Mouse (Mus musculus) myocyte (in vitro differentiated cells): ENCODE data around the gene Ets1. TPM values are rescaled to one million over a fixed set of nuclear protein-coding genes. Genes with fewer than 3 reads are reported as not detected.

Source experiments
- H3K27me3 ChIP-seq: one replicate; pipeline ENCODE4 v1.6.1; 2011; ENCODE audit not compliant: control insufficient read depth, insufficient read depth, insufficient read length
- H3K36me3 ChIP-seq: one replicate; pipeline ENCODE4 v1.6.1; 2011; ENCODE audit not compliant: control insufficient read depth, insufficient read depth
- H3K4me2 ChIP-seq: one replicate; pipeline ENCODE4 v1.6.1; 2011; ENCODE audit warnings: low read depth, control low read depth
- H3K4me3 ChIP-seq: one replicate; pipeline ENCODE4 v1.5.1; 2011; ENCODE audit warnings: mild to moderate bottlenecking, control low read depth, moderate library complexity
- H3K79me2 ChIP-seq: one replicate; pipeline ENCODE4 v1.6.1; 2011; ENCODE audit not compliant: control insufficient read depth, insufficient read depth
- H3ac ChIP-seq: one replicate; pipeline ENCODE4 v1.6.1; 2011; ENCODE audit not compliant: control insufficient read depth, insufficient read length
- CEBPB ChIP-seq: IDR thresholded peaks from 2 replicates; pipeline ENCODE4 v1.6.1; 2011; ENCODE audit warnings: mild to moderate bottlenecking, moderate library complexity; ENCODE audit not compliant: poor library complexity, insufficient read depth, severe bottlenecking
- E2F4 ChIP-seq: IDR thresholded peaks from one replicate; pipeline ENCODE4 v1.6.1; 2011; ENCODE audit warnings: mild to moderate bottlenecking, control low read depth, moderate library complexity; ENCODE audit not compliant: insufficient read depth
- MAX ChIP-seq: IDR thresholded peaks from one replicate; pipeline ENCODE4 v1.6.1; 2011; ENCODE audit warnings: low read depth, mild to moderate bottlenecking, control low read depth
- MYOD1 ChIP-seq, 3 experiments: IDR thresholded peaks; one replicate each; pipeline ENCODE4 v1.6.1; 2011; ENCODE audit warnings: control low read depth in 2 of 3, low read depth in 2 of 3, mild to moderate bottlenecking in 2 of 3, moderate library complexity in 1 of 3; ENCODE audit not compliant: insufficient read length in 2 of 3, control insufficient read depth in 1 of 3
- MYOG ChIP-seq, 3 experiments: IDR thresholded peaks; one replicate each; pipeline ENCODE4 v1.6.1; 2011; ENCODE audit warnings: control low read depth in 2 of 3, low read depth in 2 of 3, mild to moderate bottlenecking in 2 of 3; ENCODE audit not compliant: insufficient read length in 2 of 3, control insufficient read depth in 1 of 3, insufficient read depth in 1 of 3
- POLR2A ChIP-seq: IDR thresholded peaks from one replicate; pipeline ENCODE4 v1.6.1; 2011; ENCODE audit warnings: low read depth, mild to moderate bottlenecking, control low read depth, moderate library complexity; ENCODE audit not compliant: insufficient read length
- POLR2AphosphoS2 ChIP-seq: IDR thresholded peaks from one replicate; pipeline ENCODE4 v1.6.1; 2011; ENCODE audit warnings: low read depth, control low read depth; ENCODE audit not compliant: insufficient read length
- REST ChIP-seq: IDR thresholded peaks from one replicate; pipeline ENCODE4 v1.6.1; 2011; ENCODE audit warnings: mild to moderate bottlenecking, control low read depth, moderate library complexity; ENCODE audit not compliant: insufficient read depth, insufficient read length
- SRF ChIP-seq: IDR thresholded peaks from one replicate; pipeline ENCODE4 v1.6.1; 2011; ENCODE audit warnings: low read depth; ENCODE audit not compliant: control insufficient read depth, insufficient read length
- TCF12 ChIP-seq: IDR thresholded peaks from one replicate; pipeline ENCODE4 v1.6.1; 2011; ENCODE audit warnings: mild to moderate bottlenecking, control low read depth; ENCODE audit not compliant: poor library complexity, insufficient read depth, severe bottlenecking
- TCF3 ChIP-seq: IDR thresholded peaks from one replicate; pipeline ENCODE4 v1.6.1; 2011; ENCODE audit warnings: low read depth, control low read depth; ENCODE audit not compliant: insufficient read length
- USF1 ChIP-seq: IDR thresholded peaks from one replicate; pipeline ENCODE4 v1.6.1; 2011; ENCODE audit warnings: low read depth, mild to moderate bottlenecking, control low read depth, moderate library complexity
- polyA plus RNA-seq: library from polyadenylated mRNA; unstranded; fragments of >200 nt; fragmentation: generic; extraction: Trizol; gene quantifications from one replicate; pipeline ENCODE4 v1.2.1, GENCODE M21; 2012; ENCODE audit warnings: missing spikeins

Gene Ets1
- polyA plus RNA-seq, 1 experiment, result 5.4 TPM

DNA sequence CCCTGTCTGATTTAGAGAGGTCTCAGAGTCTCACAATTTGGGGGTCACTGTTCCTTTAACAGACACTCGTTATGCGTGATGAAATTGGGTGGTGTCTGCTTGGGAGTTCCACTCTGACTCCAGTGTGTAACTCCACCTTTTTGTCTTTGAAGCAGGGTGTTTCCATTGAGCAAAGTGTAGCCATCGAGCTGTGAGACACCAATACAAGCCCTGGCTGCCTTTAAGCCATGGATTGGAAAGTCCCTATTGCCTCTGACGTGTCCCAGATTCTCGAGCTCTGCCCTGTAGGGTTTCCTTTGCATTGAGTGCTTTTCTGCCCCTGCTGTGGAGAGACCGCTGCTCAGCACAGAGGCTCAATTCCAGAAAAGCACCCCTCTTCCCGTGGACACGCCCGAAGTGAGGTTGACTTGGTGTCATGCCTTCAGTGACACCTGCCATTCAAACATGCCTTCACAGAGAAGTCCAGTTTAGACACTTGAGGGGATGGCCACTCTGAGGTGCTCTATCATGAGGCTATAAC lies 107.7 kb downstream of the Ets1 start:
- Histone ChIP-seq H3K4me3 (no peak overlapping the region), H3K36me3 (no peaks in the 10 kb centered on the region), H3ac (no peak overlapping the region), H3K27me3 (no peaks in the 10 kb centered on the region), H3K79me2 (no peaks in the 10 kb centered on the region), H3K4me2 (no peak overlapping the region)
- TF ChIP-seq USF1 (no peak), POLR2AphosphoS2 (no peak), MYOD1 (IDR thresholded peaks at IDR 0.05; ENCODE audit: control insufficient read depth in 1 of 3, insufficient read length in 2 of 3, low read depth in 2 of 3) (no peak), POLR2A (no peak), TCF3 (no peak), TCF12 (no peak), REST (no peak)

DNA sequence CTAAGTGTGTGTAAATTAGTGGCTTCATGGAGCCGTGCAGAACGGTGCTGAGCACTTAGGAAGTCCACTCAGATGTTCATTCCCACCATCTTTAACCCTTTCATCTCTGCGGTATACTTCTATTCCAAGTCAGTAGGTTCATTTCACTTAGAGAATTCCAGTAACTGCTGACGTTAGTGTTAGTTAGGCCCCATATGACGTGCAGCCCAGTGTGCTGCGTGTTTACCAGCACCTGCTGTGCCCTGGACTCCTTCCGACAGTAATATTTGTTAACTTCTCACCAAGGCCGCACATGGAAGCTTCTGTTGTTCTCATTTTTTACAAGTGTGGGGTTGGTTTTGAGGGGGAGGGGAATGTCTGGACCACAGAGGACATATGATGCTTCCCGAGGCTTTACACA lies 108.3 kb downstream of the Ets1 start:
- Histone ChIP-seq H3ac (no peak overlapping the region), H3K79me2 (no peaks in the 10 kb centered on the region), H3K4me3 (no peak overlapping the region), H3K4me2 (no peak overlapping the region), H3K36me3 (no peaks in the 10 kb centered on the region), H3K27me3 (no peaks in the 10 kb centered on the region)
- peak in 2 of 3 experiments; percentile 56 to 73 for TF ChIP-seq MYOD1 (IDR thresholded peaks at IDR 0.05; ENCODE audit: control insufficient read depth in 1 of 3, insufficient read length in 2 of 3, low read depth in 2 of 3)
- no peak for TF ChIP-seq REST
- TF ChIP-seq MAX, result no peak

GRCm38 (mm10) chr9:32745079-32745763 lies 109.2 kb downstream of the Ets1 start:
- H3K79me2 ChIP-seq, result no peaks in the 10 kb centered on the region
- no peak overlapping the region for H3ac ChIP-seq
- H3K4me2 ChIP-seq, result no peak overlapping the region
- H3K4me3 ChIP-seq, result no peak overlapping the region
- no peaks in the 10 kb centered on the region for H3K36me3 ChIP-seq
- TF ChIP-seq CEBPB (no peak), MYOG (IDR thresholded peaks at IDR 0.05; ENCODE audit: control insufficient read depth in 1 of 3, insufficient read depth in 1 of 3, insufficient read length in 2 of 3, low read depth in 2 of 3) (no peak), TCF12 (no peak), MAX (no peak), TCF3 (no peak), SRF (no peak)
- no peaks in the 10 kb centered on the region for H3K27me3 ChIP-seq

GRCm38 (mm10) chr9:32745998-32746397 lies 110.0 kb downstream of the Ets1 start:
- no peaks in the 10 kb centered on the region for H3K36me3 ChIP-seq
- no peak overlapping the region for H3K4me3 ChIP-seq
- no peaks in the 10 kb centered on the region for H3K27me3 ChIP-seq
- no peak overlapping the region for H3K4me2 ChIP-seq
- TF ChIP-seq MAX (no peak), E2F4 (no peak), REST (no peak), MYOD1 (IDR thresholded peaks at IDR 0.05; ENCODE audit: control insufficient read depth in 1 of 3, insufficient read length in 2 of 3, low read depth in 2 of 3) (no peak), MYOG (IDR thresholded peaks at IDR 0.05; ENCODE audit: control insufficient read depth in 1 of 3, insufficient read depth in 1 of 3, insufficient read length in 2 of 3, low read depth in 2 of 3) (no peak), SRF (no peak), TCF3 (no peak), CEBPB (no peak), TCF12 (no peak), USF1 (no peak), POLR2AphosphoS2 (no peak), POLR2A (no peak)
- no peaks in the 10 kb centered on the region for H3K79me2 ChIP-seq
- H3ac ChIP-seq, result no peak overlapping the region

- no peak overlapping the region for H3K4me3 ChIP-seq
- no peaks in the 10 kb centered on the region for H3K27me3 ChIP-seq
- no peaks in the 10 kb centered on the region for H3K36me3 ChIP-seq
- TF ChIP-seq TCF12 (no peak), SRF (no peak), POLR2AphosphoS2 (no peak), CEBPB (no peak), MAX (no peak), REST (no peak), POLR2A (no peak), MYOD1 (IDR thresholded peaks at IDR 0.05; ENCODE audit: control insufficient read depth in 1 of 3, insufficient read length in 2 of 3, low read depth in 2 of 3) (no peak), E2F4 (no peak), USF1 (no peak), MYOG (IDR thresholded peaks at IDR 0.05; ENCODE audit: control insufficient read depth in 1 of 3, insufficient read depth in 1 of 3, insufficient read length in 2 of 3, low read depth in 2 of 3) (no peak), TCF3 (no peak)
- H3K4me2 ChIP-seq, result no peak overlapping the region
- H3K79me2 ChIP-seq, result no peaks in the 10 kb centered on the region
- no peak overlapping the region for H3ac ChIP-seq
Measured at GRCm38 (mm10) chr9:32746615-32747014, 110.6 kb downstream of the Ets1 start.
